Mouse (Mus musculus): ENCODE data around the gene Prss40.
A peak's percentile ranks its signal among the peaks of the same experiment; 100 is the strongest.
"Not testable (repeated sequence)": the region's sequence is repeated elsewhere in the genome, so short reads cannot be mapped to it uniquely, and the experiment has no call there.

Prss40 gene

DNA sequence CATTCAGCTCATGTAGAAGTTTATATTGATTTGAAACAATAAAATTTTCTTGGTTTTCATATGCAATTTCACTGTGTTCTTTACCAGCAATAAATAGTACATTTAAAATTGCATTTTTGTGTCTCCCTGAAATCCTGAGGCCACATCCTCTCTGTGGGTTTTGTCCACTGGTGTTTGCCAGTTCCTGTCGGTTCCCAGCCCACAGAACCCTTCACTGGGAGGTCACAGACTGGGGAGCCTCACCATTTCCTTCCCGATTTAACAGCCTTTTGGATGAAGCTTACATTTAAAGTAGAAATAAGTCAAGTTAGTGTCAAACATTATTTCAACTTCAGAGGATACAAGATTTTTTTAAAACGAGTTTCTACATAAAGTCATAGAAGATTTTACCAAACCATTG is 26.2 kb downstream of the Prss40 start:
- DNase-seq: not testable (repeated sequence)

DNA sequence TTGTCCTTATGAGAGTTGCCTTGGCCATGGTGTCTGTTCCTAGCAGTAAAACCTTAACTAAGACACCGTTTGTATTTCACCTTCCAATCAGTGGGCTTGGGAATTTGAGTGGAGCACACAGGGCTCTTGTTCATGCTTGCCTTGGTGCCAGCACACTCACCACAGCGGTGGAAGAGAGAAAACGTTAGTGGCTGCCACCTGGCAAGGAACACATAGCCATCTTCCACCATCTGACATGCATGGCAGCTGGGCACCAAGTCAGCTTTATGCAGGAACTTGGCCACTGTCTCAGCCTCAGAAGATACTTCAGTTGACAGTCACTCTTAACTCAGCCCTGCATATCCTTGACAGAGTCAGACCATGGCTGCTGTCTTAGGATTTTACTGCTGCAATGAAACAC is 37.1 kb downstream of the Prss40 start:
- DNase-seq: peak; percentile 55

DNA sequence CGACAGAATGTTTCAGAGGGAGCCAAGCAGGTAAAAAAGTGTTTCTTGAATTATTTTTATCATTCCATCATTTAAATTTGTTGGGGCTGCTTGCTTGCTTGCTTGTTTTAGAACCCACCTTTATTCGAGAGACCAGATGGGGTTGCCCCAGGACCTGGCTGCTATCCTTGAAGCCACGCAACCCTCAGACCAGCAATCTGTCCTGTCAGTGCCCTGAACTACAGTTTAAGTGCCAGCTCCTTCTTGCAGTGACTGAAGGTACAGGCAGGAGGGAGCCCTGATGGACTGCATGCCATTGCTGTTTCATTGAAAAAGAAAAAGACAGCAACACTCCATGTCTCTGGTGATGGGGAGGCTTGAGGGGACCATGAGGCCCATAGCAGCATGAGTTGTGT is 37.9 kb downstream of the Prss40 start:
- DNase-seq: peak; percentile 88

DNA sequence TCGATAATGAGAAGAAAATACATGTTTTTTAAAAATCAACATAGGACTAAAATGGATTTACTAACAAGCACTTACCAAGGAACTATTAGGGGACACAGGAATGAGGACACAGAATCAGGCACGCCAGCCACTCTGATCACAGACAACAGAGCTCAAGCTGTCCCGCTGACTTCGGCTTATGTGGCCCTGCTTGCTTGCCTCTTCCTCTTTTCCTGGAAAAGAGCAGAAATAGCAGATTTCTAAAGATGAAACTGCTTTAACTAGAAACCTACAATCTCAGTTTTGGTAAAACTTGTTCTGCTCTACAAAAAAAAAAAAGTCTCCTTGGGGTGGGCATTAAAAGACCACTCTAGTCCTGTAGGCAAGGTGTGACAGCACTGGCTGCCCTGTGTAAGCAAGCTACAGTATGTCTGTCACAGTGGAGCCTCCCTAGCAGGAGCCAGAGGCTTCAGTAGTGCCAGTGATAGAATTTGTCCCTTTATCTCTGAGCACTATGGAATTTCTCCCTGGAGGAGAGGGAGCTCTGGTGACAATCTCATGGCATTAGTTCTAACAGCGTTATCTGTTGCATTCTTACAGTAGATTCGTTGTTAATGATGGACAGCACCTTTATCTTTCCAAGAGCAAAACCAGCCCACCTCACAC is 38.4 kb downstream of the Prss40 start:
- DNase-seq: peak; percentile 40

DNA sequence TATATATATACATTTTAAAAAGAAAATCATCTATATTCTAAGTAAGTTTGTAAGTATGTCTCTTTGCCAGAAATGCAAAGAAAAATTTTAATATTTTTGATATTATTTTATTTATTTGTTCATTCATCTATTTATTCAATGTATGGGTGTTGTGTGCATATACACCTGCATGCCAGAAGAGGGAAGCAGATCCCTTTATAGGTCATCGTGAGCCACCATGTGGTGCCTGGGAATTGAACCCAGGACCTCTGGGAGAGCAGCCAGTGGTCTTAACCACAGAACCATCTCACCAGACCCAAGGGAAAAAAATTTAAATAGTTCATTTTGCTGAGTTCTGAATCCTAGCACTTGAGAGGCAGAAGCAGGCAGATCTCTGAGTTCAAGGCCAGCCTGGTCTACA is 42.5 kb downstream of the Prss40 start:
- DNase-seq: no peak

DNA sequence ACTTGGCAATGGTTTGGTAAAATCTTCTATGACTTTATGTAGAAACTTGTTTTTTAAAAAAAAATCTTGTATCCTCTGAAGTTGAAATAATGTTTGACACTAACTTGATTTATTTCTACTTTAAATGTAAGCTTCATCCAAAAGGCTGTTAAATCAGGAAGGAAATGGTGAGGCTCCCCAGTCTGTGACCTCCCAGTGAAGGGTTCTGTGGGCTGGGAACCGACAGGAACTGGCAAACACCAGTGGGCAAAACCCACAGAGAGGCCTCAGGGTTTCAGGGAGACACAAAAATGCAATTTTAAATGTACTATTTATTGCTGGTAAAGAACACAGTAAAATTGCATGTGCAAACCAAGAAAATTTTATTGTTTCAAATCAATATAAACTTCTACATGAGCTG is 42.9 kb downstream of the Prss40 start:
- DNase-seq: not testable (repeated sequence)

DNA sequence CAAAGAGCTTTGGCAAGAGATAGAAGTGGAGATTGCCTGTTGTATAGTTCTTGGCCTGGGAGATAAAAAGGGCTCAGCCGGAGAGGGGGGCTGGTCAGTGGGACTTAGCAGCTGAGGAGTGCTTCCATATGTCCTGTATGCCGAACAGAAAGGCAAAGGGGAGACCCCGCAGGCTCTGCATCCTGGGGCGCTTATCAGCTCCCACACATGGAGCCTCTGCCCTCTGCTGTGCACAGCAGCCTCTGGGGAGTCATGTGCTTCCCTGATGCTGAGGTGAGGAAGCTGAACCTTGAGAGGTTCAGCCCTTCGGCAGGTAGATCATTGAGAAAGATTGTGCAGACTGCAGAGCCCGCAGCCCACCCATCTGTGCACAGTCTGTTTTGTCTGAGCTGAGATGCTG is 43.4 kb downstream of the Prss40 start:
- not testable (repeated sequence) for DNase-seq

DNA sequence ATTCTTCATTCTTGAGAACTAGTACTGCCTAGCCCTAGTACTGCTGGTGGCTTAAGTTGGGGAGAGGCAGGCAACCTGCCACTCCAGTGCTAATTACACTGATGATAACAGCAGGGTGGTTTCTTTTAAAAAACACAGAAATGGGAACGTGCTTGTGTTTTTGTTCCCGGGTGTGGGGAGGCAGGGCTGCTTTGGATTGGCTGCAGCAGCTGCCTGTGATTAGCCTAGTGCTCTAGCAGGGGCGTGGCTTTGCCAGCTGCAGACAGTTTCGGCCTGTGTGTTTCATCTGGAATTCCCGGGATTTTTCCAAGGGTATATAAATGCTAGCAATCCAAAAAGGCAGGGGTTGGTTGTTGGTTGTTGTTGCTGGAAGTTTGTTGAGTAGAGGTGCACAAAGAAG is 44.1 kb downstream of the Prss40 start:
- no peak for DNase-seq

DNA sequence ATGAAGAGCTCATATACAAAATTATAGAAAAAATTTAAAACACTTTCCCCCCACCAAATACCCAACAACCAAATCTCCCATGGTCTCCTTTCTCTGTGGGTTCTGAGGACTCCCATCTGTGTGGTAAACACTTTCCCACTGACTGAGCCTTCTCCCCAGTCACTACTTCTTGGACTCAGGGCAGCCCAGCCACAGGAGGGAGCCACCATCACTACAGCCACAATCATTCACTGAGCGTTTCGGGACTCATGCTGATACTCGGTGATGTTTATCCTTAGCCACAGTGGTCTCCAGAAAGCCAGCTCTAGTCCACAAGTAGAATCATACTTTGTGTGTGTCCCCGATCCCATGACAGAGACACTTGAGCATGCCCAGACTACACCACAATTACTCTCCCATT is 47.7 kb downstream of the Prss40 start:
- no peak for DNase-seq

DNA sequence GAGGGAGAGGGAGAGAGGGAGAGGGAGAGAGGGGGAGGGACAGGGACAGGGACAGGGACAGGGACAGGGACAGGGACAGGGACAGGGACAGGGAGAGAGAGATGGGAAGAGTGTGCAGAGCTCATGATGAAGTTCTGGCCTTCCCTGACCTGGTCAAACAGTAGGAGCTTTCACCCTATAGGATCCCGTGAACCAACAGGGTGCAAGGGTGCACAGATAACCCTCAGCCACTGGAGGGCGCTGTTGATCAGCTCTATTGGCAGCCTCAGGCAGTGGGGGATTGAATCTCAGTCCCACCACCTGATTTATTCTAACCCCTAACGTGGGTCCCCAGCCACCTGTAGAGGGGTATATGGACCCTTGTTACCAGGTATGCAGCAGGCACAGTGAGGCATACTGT is 49.7 kb downstream of the Prss40 start:
- DNase-seq: peak; percentile 65

DNA sequence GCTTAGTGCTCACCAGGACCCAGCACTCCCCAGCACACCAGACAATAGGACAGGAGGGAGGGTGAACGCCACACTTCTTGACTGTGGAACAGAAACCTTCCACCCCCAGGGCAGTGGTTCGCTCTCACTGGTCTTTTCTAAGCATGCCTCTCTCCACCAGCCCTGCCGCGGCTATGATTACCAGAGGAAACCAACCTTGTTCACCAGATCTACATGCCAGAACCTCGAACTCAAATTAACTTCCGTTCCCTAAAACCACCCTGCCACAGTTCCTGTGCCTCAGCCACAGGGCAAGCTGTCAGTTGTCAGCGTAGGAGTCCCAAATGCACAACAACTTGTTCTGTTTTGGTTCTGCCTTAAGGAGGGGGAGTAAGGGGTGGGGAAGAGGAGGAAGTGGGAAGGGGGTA is 50.2 kb downstream of the Prss40 start:
- DNase-seq: no peak

DNA sequence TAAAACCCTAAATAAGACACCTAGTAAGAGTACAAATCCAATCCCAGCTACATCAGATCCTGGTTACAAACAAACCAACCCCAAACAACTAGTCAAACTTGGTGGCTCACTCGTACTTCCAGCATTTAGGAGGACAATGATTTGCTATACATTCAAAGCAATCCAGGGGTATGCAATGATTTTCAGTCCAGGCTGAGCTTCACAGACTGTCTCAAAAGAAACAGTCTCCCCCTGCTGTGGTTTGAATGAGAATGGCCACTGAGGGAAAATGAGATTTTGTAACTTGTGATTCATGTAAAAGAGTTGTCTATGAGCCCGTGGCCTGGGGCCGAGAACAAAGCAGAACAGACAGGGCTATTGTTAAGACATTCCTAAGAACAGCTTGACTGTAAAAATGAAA is 52.8 kb downstream of the Prss40 start:
- DNase-seq: no peak

DNA sequence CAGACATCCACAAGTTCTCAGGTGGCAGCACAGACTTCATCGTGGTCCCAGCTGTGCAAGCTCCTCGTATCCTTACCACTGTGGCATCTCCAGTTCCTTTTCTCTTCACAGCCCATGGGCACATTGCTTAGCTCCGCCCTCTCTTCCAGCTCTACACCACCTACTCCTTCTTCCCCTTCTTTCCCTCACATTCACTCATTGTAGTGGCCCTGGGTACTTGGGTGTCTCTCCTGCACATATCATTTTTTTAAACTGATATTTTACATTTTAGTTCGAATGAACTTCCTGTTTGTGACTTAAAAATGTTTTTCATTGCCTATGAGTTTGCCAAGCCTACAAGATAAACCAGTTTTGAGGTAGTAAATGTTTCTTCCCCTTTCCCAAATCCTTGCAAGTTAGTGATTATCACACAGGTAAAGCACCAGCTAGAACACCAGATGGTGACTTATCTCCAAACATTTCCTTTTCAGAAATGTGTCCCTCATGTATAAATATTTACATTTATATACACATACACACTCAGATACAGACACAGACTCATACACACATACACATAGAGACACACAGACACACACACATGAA is 54.7 kb downstream of the Prss40 start:
- no peak for DNase-seq

DNA sequence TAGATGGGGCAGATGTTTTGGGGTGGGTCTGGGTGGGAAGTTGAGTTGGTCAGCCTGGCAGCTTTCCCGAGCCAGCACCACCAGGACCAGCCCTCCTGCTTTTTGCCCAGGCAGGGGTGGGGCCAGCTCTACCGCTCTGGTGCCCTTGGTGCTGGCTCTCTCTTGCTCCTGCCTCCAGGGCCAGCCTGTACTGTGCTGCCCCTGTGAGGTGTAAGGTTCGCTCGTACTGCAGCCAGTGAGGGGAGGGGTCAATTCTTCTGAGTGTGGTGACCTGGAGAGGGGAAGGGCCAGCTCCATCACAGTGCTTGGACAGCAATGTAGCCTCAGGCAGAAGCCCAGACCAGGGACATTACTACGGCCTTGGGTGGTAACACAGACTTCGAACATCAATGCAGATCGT is 55.4 kb downstream of the Prss40 start:
- no peak for DNase-seq

DNA sequence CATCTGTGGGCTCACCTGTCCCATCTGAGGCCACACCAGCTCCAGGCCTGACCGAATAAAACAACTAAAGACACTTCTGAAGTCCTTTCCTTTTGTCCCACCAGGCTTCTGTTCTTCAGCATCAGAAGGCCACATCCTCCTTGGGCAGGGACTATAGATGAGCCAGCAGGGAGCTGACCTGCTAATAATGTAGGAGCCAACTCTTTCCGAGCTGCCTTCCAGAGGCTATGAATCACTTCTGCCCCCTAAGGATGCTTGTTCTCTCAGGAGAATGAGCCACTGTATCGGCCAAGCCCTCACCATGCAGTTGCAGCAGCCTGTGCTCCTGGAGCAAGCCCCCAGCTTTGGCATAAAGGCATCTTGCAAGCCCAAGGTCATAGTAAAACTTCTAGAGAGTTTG is 57.8 kb downstream of the Prss40 start:
- no peak for DNase-seq
